Mouse (Mus musculus) cerebellum, adult 2 months (tissue): Measurements from ENCODE around the gene Ndufb5.

ENCODE experiments used
- CTCF ChIP-seq: fragments of 200-500 bp; IDR thresholded peaks from 2 replicates; pipeline ENCODE4 v1.5.1; 2011; ENCODE audit warnings: low read depth, mild to moderate bottlenecking, control low read depth, low read length, moderate library complexity, borderline replicate concordance; ENCODE audit not compliant: insufficient read depth
- POLR2A ChIP-seq: fragments of 200-500 bp; IDR thresholded peaks from 2 replicates; pipeline ENCODE4 v1.6.1; 2011; ENCODE audit warnings: low read length, control low read depth, borderline replicate concordance; ENCODE audit not compliant: insufficient read depth

GRCm38 (mm10) chr3:32737172-32737655, 424 bp downstream of the Ndufb5 start, which contains the start of gene Mrpl47:
- TF ChIP-seq CTCF (no peak), POLR2A (no peak)
